Mouse (Mus musculus) heart, postnatal 0 days (tissue): ENCODE measurements around the gene Senp1.

Experiments used
- CTCF ChIP-seq: IDR thresholded peaks from 2 replicates; pipeline ENCODE4 v1.5.1; 2016; ENCODE audit warnings: antibody characterized with exemption, control low read depth, low read depth
- EP300 ChIP-seq: IDR thresholded peaks from 2 replicates; pipeline ENCODE4 v1.6.1; 2016; ENCODE audit warnings: antibody characterized with exemption, low read depth

- no peak for TF ChIP-seq CTCF
- TF ChIP-seq EP300: no peak
Measured at GRCm38 (mm10) chr15:98091841-98092240, 1.7 kb downstream of the Senp1 start.
